Mouse (Mus musculus) left cerebral cortex, postnatal 10 days (tissue): ENCODE measurements at regions not wholly inside any gene's neighbourhood (a gene's known extent, or its start where the extent isn't known, plus 50 kb on each side); places are given as distances from the start of the nearest gene placed in this dataset.

Experiments
- DNase-seq, 2 experiments: peaks; one replicate each; pipeline ENCODE4 v3.0.0; 2021 to 2022; ENCODE audit warnings: low spot score in 2 of 2, mixed read lengths in 1 of 2; ENCODE audit errors: extremely low spot score in 1 of 2
- intact Hi-C: fragments of 180-260 bp; cut with DNase I; formaldehyde crosslinking; loops from one replicate; pipeline ENCODE4 v1.15.1; 2025

GRCm38 (mm10) chr8:31518903-31519302 is 1909.6 kb upstream of the 5930422O12Rik start:
- no peak for DNase-seq
- intact Hi-C loops = loop anchor here (5.0 kb wide), 1 partner anchor 483 kb away; no protein-coding TSS in a partner anchor

GRCm38 (mm10) chr8:31520991-31521448 is 1907.5 kb upstream of the 5930422O12Rik start:
- no peak for DNase-seq
- intact Hi-C loops = no loop called here

GRCm38 (mm10) chr8:31525071-31525470 is 1903.4 kb upstream of the 5930422O12Rik start:
- intact Hi-C loops = no loop called here
- no peak for DNase-seq

- no peak for DNase-seq
- intact Hi-C loops = no loop called here
Measured at GRCm38 (mm10) chr8:31539251-31539650, 1889.3 kb upstream of the 5930422O12Rik start.

- intact Hi-C loops = no loop called here
- DNase-seq = no peak
Measured at GRCm38 (mm10) chr8:31541646-31542045, 1886.9 kb upstream of the 5930422O12Rik start.

- DNase-seq = no peak
- intact Hi-C loops = no loop called here
Measured at GRCm38 (mm10) chr8:31574136-31574535, 1854.4 kb upstream of the 5930422O12Rik start.

- DNase-seq = no peak
- intact Hi-C loops = no loop called here
Measured at GRCm38 (mm10) chr8:31576129-31576528, 1852.4 kb upstream of the 5930422O12Rik start.

- intact Hi-C loops = no loop called here
Measured at GRCm38 (mm10) chr8:31584661-31585060, 1843.8 kb upstream of the 5930422O12Rik start.

GRCm38 (mm10) chr8:31599536-31599935 is 1829.0 kb upstream of the 5930422O12Rik start:
- no peak for DNase-seq
- intact Hi-C loops = no loop called here

More at GRCm38 (mm10) chr8:31584661-31585060, 1843.8 kb upstream of the 5930422O12Rik start:
- no peak for DNase-seq

GRCm38 (mm10) chr8:31600979-31601378 is 1827.5 kb upstream of the 5930422O12Rik start:
- intact Hi-C loops = no loop called here
- DNase-seq = no peak

GRCm38 (mm10) chr8:31616501-31616900 is 1812.0 kb upstream of the 5930422O12Rik start:
- intact Hi-C loops = no loop called here
- no peak for DNase-seq

GRCm38 (mm10) chr8:31627708-31628107 is 1800.8 kb upstream of the 5930422O12Rik start:
- no peak for DNase-seq
- intact Hi-C loops = no loop called here

- intact Hi-C loops = no loop called here
Measured at GRCm38 (mm10) chr8:31628146-31628545, 1800.4 kb upstream of the 5930422O12Rik start.

GRCm38 (mm10) chr8:31638417-31638816 is 1790.1 kb upstream of the 5930422O12Rik start:
- intact Hi-C loops = no loop called here

More at GRCm38 (mm10) chr8:31628146-31628545, 1800.4 kb upstream of the 5930422O12Rik start:
- no peak for DNase-seq

GRCm38 (mm10) chr8:31663717-31664116 is 1764.8 kb upstream of the 5930422O12Rik start:
- DNase-seq = peak in 1 of 2 experiments; percentile 24
- intact Hi-C loops = no loop called here

More at GRCm38 (mm10) chr8:31638417-31638816, 1790.1 kb upstream of the 5930422O12Rik start:
- no peak for DNase-seq

GRCm38 (mm10) chr8:31665485-31665884 is 1763.0 kb upstream of the 5930422O12Rik start:
- intact Hi-C loops = no loop called here
- DNase-seq = no peak

GRCm38 (mm10) chr8:31704168-31704567 is 1724.3 kb upstream of the 5930422O12Rik start:
- intact Hi-C loops = no loop called here

GRCm38 (mm10) chr8:31713321-31714076 is 1715.0 kb upstream of the 5930422O12Rik start:
- peak; percentile 7 to 31 for DNase-seq
- intact Hi-C loops = no loop called here

More at GRCm38 (mm10) chr8:31704168-31704567, 1724.3 kb upstream of the 5930422O12Rik start:
- DNase-seq = no peak

GRCm38 (mm10) chr8:31714077-31714458 is 1714.4 kb upstream of the 5930422O12Rik start:
- intact Hi-C loops = no loop called here
- DNase-seq = no peak

- no peak for DNase-seq
- intact Hi-C loops = no loop called here
Measured at GRCm38 (mm10) chr8:31720021-31720420, 1708.5 kb upstream of the 5930422O12Rik start.
